Mouse (Mus musculus) liver, adult 2 months (tissue): ENCODE measurements around the gene Umad1.

Experiments used
- CTCF ChIP-seq: fragments of 200-500 bp; IDR thresholded peaks from 2 replicates; pipeline ENCODE4 v1.5.1; 2011; ENCODE audit warnings: low read depth, low read length, control low read depth
- POLR2A ChIP-seq: fragments of 200-500 bp; IDR thresholded peaks from 2 replicates; pipeline ENCODE4 v1.6.1; 2011; ENCODE audit warnings: low read length, control low read depth; ENCODE audit not compliant: insufficient read depth; ENCODE audit errors: extremely low read depth

GRCm38 (mm10) chr6:8474820-8475219 is 215.7 kb downstream of the Umad1 start:
- TF ChIP-seq CTCF (no peak), POLR2A (no peak)
